ENCODE assay signal across 13 mouse cellular contexts in genomic region chrX:8099435-8099834, GRCm38 (mm10).
"Had no signal": no experiment of that assay in that cellular context is flagged by ENCODE, and none has a peak within 500 bp of the region (broad histone marks: within the 10 kb centered on the region; RNA-seq: fewer than 3 reads in every experiment).

No protein-coding gene starts in this region.

- H3K4me2 ChIP-seq: limb, embryonic 15.5 days; midbrain, embryonic 15.5 days; neural tube, embryonic 13.5 days had no signal

- H3K9me3 ChIP-seq: limb, embryonic 15.5 days; midbrain, embryonic 15.5 days; neural tube, embryonic 13.5 days had no signal

- ATAC-seq: midbrain, embryonic 15.5 days had no signal

- H3K27ac ChIP-seq: kidney, postnatal 0 days; limb, embryonic 15.5 days; midbrain, embryonic 15.5 days; stomach, postnatal 0 days had no signal

- H3K36me3 ChIP-seq: limb, embryonic 15.5 days; midbrain, embryonic 10.5 days; midbrain, embryonic 15.5 days; neural tube, embryonic 13.5 days had no signal

- H3K27me3 ChIP-seq: limb, embryonic 15.5 days; midbrain, embryonic 15.5 days; neural tube, embryonic 13.5 days had no signal

- H3K9ac ChIP-seq: limb, embryonic 15.5 days; midbrain, embryonic 15.5 days; neural tube, embryonic 13.5 days had no signal

- DNase-seq: kidney, adult 8-10 months; layer of hippocampus, adult 9-11 months; layer of hippocampus, postnatal 36 days; lung, adult 18-20 months; lung, postnatal 36 days; right cerebral cortex, postnatal 14 days; thymus, postnatal 4 days had no signal

- H3K4me3 ChIP-seq: limb, embryonic 15.5 days; midbrain, embryonic 10.5 days; midbrain, embryonic 15.5 days; neural tube, embryonic 13.5 days had no signal
